Mouse (Mus musculus): ENCODE results near the gene Grm7.

The Grm7 gene

GRCm38 (mm10) chr6:111587572-111587971 is 942.2 kb downstream of the Grm7 start:
- DNase-seq = no peak

DNA sequence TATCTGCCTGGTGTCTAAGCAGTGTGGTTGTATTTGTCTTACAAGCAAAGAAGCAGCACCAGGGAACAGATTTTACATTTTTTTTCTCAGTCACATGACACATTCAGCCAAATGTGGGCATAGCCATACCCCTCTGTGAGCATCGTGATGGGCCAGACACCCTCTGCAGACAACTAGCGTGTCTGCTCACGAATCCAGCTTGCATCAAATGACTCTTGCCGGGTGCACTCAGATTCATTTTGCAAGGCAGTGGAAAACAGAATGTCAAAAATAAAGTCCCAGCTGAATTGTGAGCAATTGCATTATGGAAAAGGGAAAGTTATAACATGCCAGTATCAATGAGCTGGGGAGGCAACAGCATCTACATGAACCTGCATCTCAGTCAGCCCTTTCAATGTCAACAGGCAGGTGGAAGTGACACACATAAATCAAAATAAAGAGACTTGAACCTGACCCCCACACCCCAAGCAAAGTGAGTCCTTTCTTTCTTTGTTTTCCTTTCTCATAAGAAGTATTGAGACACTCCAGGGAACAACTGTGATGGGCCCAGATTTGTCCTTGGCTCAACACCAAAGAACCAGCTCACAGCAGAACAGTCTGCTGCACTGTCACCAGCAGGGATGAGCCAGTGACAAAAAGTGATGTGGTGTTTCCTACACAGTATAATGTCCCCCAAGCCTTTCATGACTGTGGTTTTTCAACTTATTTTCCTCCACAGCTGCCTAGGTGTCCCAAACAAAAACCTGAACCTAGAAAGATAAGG is 956.7 kb downstream of the Grm7 start:
- no peak for DNase-seq

DNA sequence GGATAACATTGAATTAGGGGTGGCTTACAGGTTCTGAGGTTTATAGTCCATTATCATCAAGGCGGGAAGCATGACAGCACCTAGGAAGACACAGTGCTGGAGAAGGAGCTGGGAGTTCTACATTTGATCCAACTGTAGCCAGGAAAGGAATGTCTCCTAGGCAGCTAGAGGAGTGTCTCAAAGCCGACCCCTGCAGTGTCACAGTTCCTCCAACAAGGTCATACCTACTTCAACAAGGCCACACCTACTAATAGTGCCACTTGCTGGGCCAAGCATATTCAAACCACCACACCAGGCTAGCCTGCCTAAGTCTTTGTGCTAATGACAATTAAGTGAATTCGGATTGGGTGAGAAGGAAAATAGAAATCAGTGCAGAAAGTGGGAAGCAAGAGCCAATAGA is 965.0 kb downstream of the Grm7 start:
- DNase-seq = no peak

GRCm38 (mm10) chr6:111613834-111614233 is 968.5 kb downstream of the Grm7 start:
- DNase-seq = no peak
